ENCODE assay signal across 10 mouse cellular contexts in genomic region chr14:78941741-78942475, GRCm38 (mm10).
DNase-seq lines count a peak whose midpoint lies in the region; ATAC-seq lines count a peak whose summit lies in the region.
"Had no signal": no experiment of that assay in that cellular context is flagged by ENCODE, and none has a peak within 500 bp of the region (broad histone marks: within the 10 kb centered on the region; RNA-seq: fewer than 3 reads in every experiment).

No protein-coding gene starts in this region.

- ATAC-seq in embryonic facial prominence, embryonic 14.5 days (ENCODE audit: low read depth), result 0 out of 2 replicates have a peak, but pooled peaks have one; percentile 9
- 0 out of 2 replicates have a peak, but pooled peaks have one; percentile 37 for ATAC-seq in midbrain, embryonic 15.5 days (replicated peaks)
- ATAC-seq in midbrain, embryonic 11.5 days (ENCODE audit: low FRiP score), result no peak

- no peaks in the 10 kb centered on the region for H3K9me3 ChIP-seq in embryonic facial prominence, embryonic 14.5 days (ENCODE audit: control insufficient read depth, low read length)
- no peaks in the 10 kb centered on the region for H3K9me3 ChIP-seq in embryonic facial prominence, embryonic 10.5 days
- H3K9me3 ChIP-seq in midbrain, embryonic 15.5 days, result no peaks in the 10 kb centered on the region
- H3K9me3 ChIP-seq in midbrain, embryonic 11.5 days (ENCODE audit: control insufficient read depth, low read length), result no peaks in the 10 kb centered on the region

- H3K9ac ChIP-seq in embryonic facial prominence, embryonic 14.5 days (ENCODE audit: low read depth, low read length), result no peak overlapping the region
- H3K9ac ChIP-seq in midbrain, embryonic 15.5 days, result no peak overlapping the region
- no peak overlapping the region for H3K9ac ChIP-seq in midbrain, embryonic 11.5 days (ENCODE audit: low read length)

- no peak overlapping the region for H3K4me3 ChIP-seq in embryonic facial prominence, embryonic 14.5 days (ENCODE audit: low read depth, low read length)
- no peak overlapping the region for H3K4me3 ChIP-seq in embryonic facial prominence, embryonic 10.5 days
- H3K4me3 ChIP-seq in midbrain, embryonic 15.5 days, result no peak overlapping the region
- H3K4me3 ChIP-seq in midbrain, embryonic 11.5 days (ENCODE audit: low read depth, low read length), result no peak overlapping the region

- H3K4me2 ChIP-seq in embryonic facial prominence, embryonic 14.5 days (ENCODE audit: low read depth, low read length), result no peak overlapping the region
- no peak overlapping the region for H3K4me2 ChIP-seq in midbrain, embryonic 15.5 days
- no peak overlapping the region for H3K4me2 ChIP-seq in midbrain, embryonic 11.5 days

- H3K27ac ChIP-seq in embryonic facial prominence, embryonic 14.5 days (replicated peaks; ENCODE audit: low read depth, low read length), result no peak overlapping the region
- H3K27ac ChIP-seq in embryonic facial prominence, embryonic 10.5 days (replicated peaks), result no peak overlapping the region
- no peak overlapping the region for H3K27ac ChIP-seq in midbrain, embryonic 15.5 days
- no peak overlapping the region for H3K27ac ChIP-seq in midbrain, embryonic 11.5 days (ENCODE audit: low read depth, low read length)

- H3K27me3 ChIP-seq in embryonic facial prominence, embryonic 14.5 days (replicated peaks; ENCODE audit: control insufficient read depth, insufficient read depth, low read length), result no peaks in the 10 kb centered on the region
- H3K27me3 ChIP-seq in embryonic facial prominence, embryonic 10.5 days (replicated peaks; ENCODE audit: low read depth, poor library complexity, severe bottlenecking), result no peaks in the 10 kb centered on the region
- H3K27me3 ChIP-seq in midbrain, embryonic 15.5 days (replicated peaks), result no peaks in the 10 kb centered on the region
- H3K27me3 ChIP-seq in midbrain, embryonic 11.5 days (ENCODE audit: control insufficient read depth, insufficient read depth, low read length), result no peaks in the 10 kb centered on the region

- peaks cover 2% of the 10 kb centered on the region; the same call in 1 of the 2 replicates for H3K36me3 ChIP-seq in embryonic facial prominence, embryonic 14.5 days (ENCODE audit: control insufficient read depth, insufficient read depth, low read length)
- no peaks in the 10 kb centered on the region; the same call in 1 of the 2 replicates for H3K36me3 ChIP-seq in embryonic facial prominence, embryonic 10.5 days (replicated peaks)
- no peaks in the 10 kb centered on the region for H3K36me3 ChIP-seq in midbrain, embryonic 15.5 days (replicated peaks)
- H3K36me3 ChIP-seq in midbrain, embryonic 11.5 days (ENCODE audit: control insufficient read depth, insufficient read depth, low read length), result no peaks in the 10 kb centered on the region

- DNase-seq in embryonic facial prominence, embryonic 14.5 days (ENCODE audit: low spot score), result peak; percentile 68
- no peak for DNase-seq in embryonic facial prominence, embryonic 10.5 days (ENCODE audit: low spot score)
- DNase-seq in midbrain, embryonic 11.5 days (ENCODE audit: low spot score, missing footprints), result no peak
- DNase-seq in left cerebral cortex, adult 18-20 months (ENCODE audit: low spot score in 2 of 2), result peak; percentile 58 to 59
- DNase-seq in right cerebral cortex, postnatal 4 days, result peak; percentile 30
- DNase-seq in kidney, adult 18-20 months, result no peak
- no peak for DNase-seq in gastrocnemius, postnatal 10 days
- DNase-seq: cerebellum, adult 11-12 months; heart, adult 11 months had no signal

- H3K4me1 ChIP-seq in embryonic facial prominence, embryonic 14.5 days (ENCODE audit: control insufficient read depth, insufficient read depth, low read length), result no peaks in the 10 kb centered on the region
- no peaks in the 10 kb centered on the region for H3K4me1 ChIP-seq in embryonic facial prominence, embryonic 10.5 days
- no peaks in the 10 kb centered on the region for H3K4me1 ChIP-seq in midbrain, embryonic 15.5 days
- no peaks in the 10 kb centered on the region for H3K4me1 ChIP-seq in midbrain, embryonic 11.5 days (ENCODE audit: control insufficient read depth, insufficient read depth, low read length)

- 66% methylated on average over 11 of the region's 11 CpGs for WGBS in embryonic facial prominence, embryonic 14.5 days
- 90% methylated on average over 11 of the region's 11 CpGs for WGBS in embryonic facial prominence, embryonic 10.5 days
- 69% methylated on average over 11 of the region's 11 CpGs for WGBS in midbrain, embryonic 15.5 days
- WGBS in midbrain, embryonic 11.5 days, result 89% methylated on average over 11 of the region's 11 CpGs

Comparison
In these comparisons a context has a peak if more than half of its experiments do, and no peak if none do; other contexts are left out.
1. DNase-seq: peak in embryonic facial prominence, embryonic 14.5 days (single experiment), left cerebral cortex, adult 18-20 months (2 of 2) and right cerebral cortex, postnatal 4 days (single experiment); none in embryonic facial prominence, embryonic 10.5 days (single experiment), midbrain, embryonic 11.5 days (single experiment), kidney, adult 18-20 months (single experiment) and gastrocnemius, postnatal 10 days (single experiment).